8 mouse cellular contexts compared by ENCODE assay signal in the genomic region with DNA sequence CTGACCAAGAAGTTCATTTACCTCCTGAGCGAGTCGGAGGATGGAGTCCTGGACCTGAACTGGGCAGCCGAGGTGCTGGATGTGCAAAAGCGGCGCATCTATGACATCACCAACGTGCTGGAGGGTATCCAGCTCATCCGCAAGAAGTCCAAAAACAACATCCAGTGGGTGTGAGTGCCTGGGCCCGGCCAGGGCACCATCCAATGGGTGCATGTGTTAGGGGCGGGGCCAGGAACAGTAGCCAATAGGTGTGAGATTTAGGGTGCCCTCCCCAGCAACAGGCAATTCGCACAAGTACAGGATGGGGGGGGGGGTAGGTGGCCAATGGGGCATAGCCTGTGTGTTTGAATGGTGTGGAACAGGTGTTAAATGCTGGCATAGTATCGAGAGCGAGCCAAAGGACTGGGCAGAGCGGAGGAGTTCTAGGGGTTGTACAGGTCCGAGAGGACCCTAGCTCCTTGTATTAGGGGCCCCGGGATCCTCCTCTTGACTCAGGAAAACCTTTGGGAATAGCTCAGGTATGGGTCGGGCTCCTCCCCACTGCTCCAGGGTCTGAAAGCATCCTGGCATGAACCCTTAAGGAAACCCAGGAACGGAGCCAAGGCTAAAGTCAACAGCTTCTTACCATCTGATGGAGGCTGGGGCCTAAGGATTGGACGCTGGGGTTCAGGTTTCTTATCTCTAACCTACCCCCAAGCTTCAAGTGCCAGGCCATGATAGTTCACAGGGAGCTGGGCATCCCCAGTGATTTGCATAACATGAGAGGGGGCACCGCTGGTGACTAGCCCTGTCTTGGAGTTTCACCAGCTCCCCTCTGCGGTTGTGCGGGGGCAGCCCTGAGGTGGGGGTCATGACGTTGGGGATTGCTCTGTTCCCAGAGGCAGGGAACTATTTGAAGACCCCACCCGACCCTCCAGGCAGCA. TPM values are rescaled to one million over a fixed set of nuclear protein-coding genes. Genes with fewer than 3 reads are reported as not detected.
A peak's percentile ranks its signal among the peaks of the same experiment; 100 is the strongest.
DNase-seq lines count a peak whose midpoint lies in the region; ATAC-seq lines count a peak whose summit lies in the region.

No protein-coding gene starts in this region.

- H3K27me3 ChIP-seq in forebrain, embryonic 12.5 days = no peaks in the 10 kb centered on the region
- no peaks in the 10 kb centered on the region for H3K27me3 ChIP-seq in heart, embryonic 16.5 days (ENCODE audit: control insufficient read depth, insufficient read depth, low read length)
- H3K27me3 ChIP-seq in liver, embryonic 15.5 days = no peaks in the 10 kb centered on the region
- no peaks in the 10 kb centered on the region for H3K27me3 ChIP-seq in neural tube, embryonic 14.5 days (ENCODE audit: control insufficient read depth, insufficient read depth, low read length)

- peak overlapping the region; percentile 25 for H3K4me3 ChIP-seq in brown adipose tissue, adult 24 weeks (ENCODE audit: insufficient read depth, low read depth, low read length)
- peak overlapping the region; percentile 33 for H3K4me3 ChIP-seq in forebrain, embryonic 12.5 days (replicated peaks)
- H3K4me3 ChIP-seq in heart, embryonic 16.5 days (ENCODE audit: low read length) = peak overlapping the region; percentile 44
- peak overlapping the region; percentile 93 for H3K4me3 ChIP-seq in liver, embryonic 15.5 days (replicated peaks)
- peak overlapping the region; percentile 27 for H3K4me3 ChIP-seq in neural tube, embryonic 14.5 days (ENCODE audit: low read depth, low read length)

- ATAC-seq in CD4-positive, CD25-positive, alpha-beta regulatory T cell, adult 4 months = peak; percentile 84
- peak; percentile 59; the same call in 1 of the 2 replicates for ATAC-seq in forebrain, embryonic 12.5 days (ENCODE audit: low FRiP score)
- ATAC-seq in heart, embryonic 16.5 days (replicated peaks; ENCODE audit: extremely low read depth, insufficient read depth, low FRiP score) = peak; percentile 79
- peak; percentile 62 for ATAC-seq in liver, embryonic 15.5 days (ENCODE audit: insufficient read depth)
- peak; percentile 78 for ATAC-seq in neural tube, embryonic 14.5 days (ENCODE audit: low read depth)

- H3K36me3 ChIP-seq in forebrain, embryonic 12.5 days (replicated peaks) = peaks cover 12% of the 10 kb centered on the region
- no peaks in the 10 kb centered on the region for H3K36me3 ChIP-seq in heart, embryonic 16.5 days (ENCODE audit: control insufficient read depth, insufficient read depth)
- H3K36me3 ChIP-seq in liver, embryonic 15.5 days (replicated peaks) = peaks cover 91% of the 10 kb centered on the region
- H3K36me3 ChIP-seq in neural tube, embryonic 14.5 days (ENCODE audit: control insufficient read depth, insufficient read depth, low read length) = no peaks in the 10 kb centered on the region

- DNase-seq in kidney, postnatal 25 days = peak; percentile 90 to 95
- DNase-seq in telencephalon, adult 2 months (ENCODE audit: low read depth, low spot score) = peak; percentile 64

- H3K9me3 ChIP-seq in forebrain, embryonic 12.5 days = no peaks in the 10 kb centered on the region
- H3K9me3 ChIP-seq in heart, embryonic 16.5 days (replicated peaks; ENCODE audit: control insufficient read depth, low read length) = no peaks in the 10 kb centered on the region
- no peaks in the 10 kb centered on the region for H3K9me3 ChIP-seq in liver, embryonic 15.5 days (replicated peaks)
- H3K9me3 ChIP-seq in neural tube, embryonic 14.5 days (ENCODE audit: control insufficient read depth, low read length) = no peaks in the 10 kb centered on the region

- 16% methylated on average over 23 of the region's 23 CpGs for WGBS in forebrain, embryonic 12.5 days
- WGBS in heart, embryonic 16.5 days = 18% methylated on average over 23 of the region's 23 CpGs
- 36% methylated on average over 23 of the region's 23 CpGs for WGBS in liver, embryonic 15.5 days (ENCODE audit: insufficient replicate concordance)
- 21% methylated on average over 23 of the region's 23 CpGs for WGBS in neural tube, embryonic 14.5 days

- H3K4me1 ChIP-seq in brown adipose tissue, adult 24 weeks (ENCODE audit: control insufficient read depth, insufficient read depth, insufficient read length, low read length) = peaks cover 28% of the 10 kb centered on the region
- H3K4me1 ChIP-seq in forebrain, embryonic 12.5 days = peaks cover 45% of the 10 kb centered on the region
- peaks cover 45% of the 10 kb centered on the region for H3K4me1 ChIP-seq in heart, embryonic 16.5 days (ENCODE audit: control insufficient read depth, insufficient read depth, low read length)
- H3K4me1 ChIP-seq in liver, embryonic 15.5 days (replicated peaks) = peaks cover 96% of the 10 kb centered on the region
- H3K4me1 ChIP-seq in neural tube, embryonic 14.5 days (ENCODE audit: control insufficient read depth, insufficient read depth, low read length) = 0 out of 2 replicates have a peak, but pooled peaks cover 13% of the 10 kb centered on the region

- H3K9ac ChIP-seq in forebrain, embryonic 12.5 days = peak overlapping the region; percentile 42; the same call in 1 of the 2 replicates
- H3K9ac ChIP-seq in heart, embryonic 16.5 days (ENCODE audit: low read length) = peak overlapping the region; percentile 56
- peak overlapping the region; percentile 98 for H3K9ac ChIP-seq in liver, embryonic 15.5 days
- H3K9ac ChIP-seq in neural tube, embryonic 14.5 days (replicated peaks; ENCODE audit: low read depth, low read length) = peak overlapping the region; percentile 22; the same call in 1 of the 2 replicates

- peak overlapping the region; percentile 49 for H3K4me2 ChIP-seq in forebrain, embryonic 12.5 days
- H3K4me2 ChIP-seq in heart, embryonic 16.5 days (ENCODE audit: low read depth, low read length) = peak overlapping the region; percentile 64
- H3K4me2 ChIP-seq in liver, embryonic 15.5 days = peak overlapping the region; percentile 85
- H3K4me2 ChIP-seq in neural tube, embryonic 14.5 days (ENCODE audit: low read depth, low read length) = peak overlapping the region; percentile 54

- H3K27ac ChIP-seq in brown adipose tissue, adult 24 weeks (replicated peaks; ENCODE audit: low read depth, low read length) = no peak overlapping the region
- H3K27ac ChIP-seq in forebrain, embryonic 12.5 days = peak overlapping the region; percentile 37; the same call in 1 of the 2 replicates
- peak overlapping the region; percentile 71 for H3K27ac ChIP-seq in heart, embryonic 16.5 days (ENCODE audit: low read length)
- peak overlapping the region; percentile 99 for H3K27ac ChIP-seq in liver, embryonic 15.5 days (replicated peaks)
- H3K27ac ChIP-seq in neural tube, embryonic 14.5 days (ENCODE audit: low read depth, low read length) = no peak overlapping the region

RNA-seq across cellular contexts. Expression of a gene that starts 8.5 kb away (rescaled TPM):
- 10 to 100 TPM; 14.5 to 29.6 TPM for polyA plus RNA-seq in CD4-positive, CD25-positive, alpha-beta regulatory T cell, adult 4 months (2017; shearing (Covaris generic))
- 2.9 and 6.4 TPM in 2 replicates for polyA plus RNA-seq in brown adipose tissue, adult 24 weeks (2012; ENCODE audit: insufficient read depth, insufficient read length, missing spikeins)
- polyA plus RNA-seq in forebrain, embryonic 12.5 days (2016; fragmentation: Nextera tagmentation; extraction: Ambion mirVana) = 13.4 and 14.6 TPM in 2 replicates
- 8.6 and 11.0 TPM in 2 replicates for polyA plus RNA-seq in heart, embryonic 16.5 days (2015; fragmentation: Nextera tagmentation; extraction: Ambion mirVana)
- 85.3 and 95.6 TPM in 2 replicates for polyA plus RNA-seq in liver, embryonic 15.5 days (2015; fragmentation: Nextera tagmentation; extraction: Ambion mirVana)
- polyA plus RNA-seq in neural tube, embryonic 14.5 days (2014; fragmentation: Nextera tagmentation; extraction: Ambion mirVana) = 0.76 and 1.4 TPM in 2 replicates

RNA-seq across cellular contexts. Expression of a gene that starts 25.5 kb away (rescaled TPM):
- polyA plus RNA-seq in CD4-positive, CD25-positive, alpha-beta regulatory T cell, adult 4 months (2017; shearing (Covaris generic)) = not detected
- 1.0 and 1.2 TPM in 2 replicates for polyA plus RNA-seq in brown adipose tissue, adult 24 weeks (2012; ENCODE audit: insufficient read depth, insufficient read length, missing spikeins)
- polyA plus RNA-seq in forebrain, embryonic 12.5 days (2016; fragmentation: Nextera tagmentation; extraction: Ambion mirVana) = 5.9 and 6.4 TPM in 2 replicates
- polyA plus RNA-seq in heart, embryonic 16.5 days (2015; fragmentation: Nextera tagmentation; extraction: Ambion mirVana) = 2.8 and 3.8 TPM in 2 replicates
- polyA plus RNA-seq in liver, embryonic 15.5 days (2015; fragmentation: Nextera tagmentation; extraction: Ambion mirVana) = 2.5 and 3.0 TPM in 2 replicates
- 2.4 and 4.8 TPM in 2 replicates for polyA plus RNA-seq in neural tube, embryonic 14.5 days (2014; fragmentation: Nextera tagmentation; extraction: Ambion mirVana)

RNA-seq across cellular contexts. Expression of a gene that starts 37.4 kb away (rescaled TPM):
- polyA plus RNA-seq in CD4-positive, CD25-positive, alpha-beta regulatory T cell, adult 4 months (2017; shearing (Covaris generic)) = 100 to 1,000 TPM; 388 to 433 TPM
- 75.0 and 78.1 TPM in 2 replicates for polyA plus RNA-seq in brown adipose tissue, adult 24 weeks (2012; ENCODE audit: insufficient read depth, insufficient read length, missing spikeins)
- polyA plus RNA-seq in forebrain, embryonic 12.5 days (2016; fragmentation: Nextera tagmentation; extraction: Ambion mirVana) = 173 and 228 TPM in 2 replicates
- polyA plus RNA-seq in heart, embryonic 16.5 days (2015; fragmentation: Nextera tagmentation; extraction: Ambion mirVana) = 218 and 262 TPM in 2 replicates
- polyA plus RNA-seq in liver, embryonic 15.5 days (2015; fragmentation: Nextera tagmentation; extraction: Ambion mirVana) = 41.3 and 42.6 TPM in 2 replicates
- 156 and 196 TPM in 2 replicates for polyA plus RNA-seq in neural tube, embryonic 14.5 days (2014; fragmentation: Nextera tagmentation; extraction: Ambion mirVana)

Comparison
In these comparisons a context has a peak if more than half of its experiments do, and no peak if none do; other contexts are left out.
1. H3K27ac ChIP-seq: peak in forebrain, embryonic 12.5 days (single experiment), heart, embryonic 16.5 days (single experiment) and liver, embryonic 15.5 days (single experiment); none in brown adipose tissue, adult 24 weeks (single experiment) and neural tube, embryonic 14.5 days (single experiment).
2. H3K4me3 ChIP-seq: peak in every context shown above with its lines; median percentile 93 in liver, embryonic 15.5 days; 44 in heart, embryonic 16.5 days; 33 in forebrain, embryonic 12.5 days; 27 in neural tube, embryonic 14.5 days; 25 in brown adipose tissue, adult 24 weeks.
3. H3K9ac ChIP-seq: peak in every context shown above with its lines; median percentile 98 in liver, embryonic 15.5 days; 56 in heart, embryonic 16.5 days; 42 in forebrain, embryonic 12.5 days; 22 in neural tube, embryonic 14.5 days.
4. Peak in every context shown above with its lines, with median percentiles within 50 percentile points of each other: ATAC-seq and H3K4me2 ChIP-seq.